Mouse (Mus musculus) hindbrain, embryonic 13.5 days (tissue): ENCODE measurements around the gene Hivep3. TPM values are rescaled to one million over a fixed set of nuclear protein-coding genes. Genes with fewer than 3 reads are reported as not detected.

Source experiments
- ATAC-seq: fragments of 200-750 bp; cut with Nextera tagmentation; 2 replicates; pipeline ENCODE4 v1.8.0; 2017; ENCODE audit warnings: moderate TSS enrichment; ENCODE audit not compliant: low FRiP score
- H3K27ac ChIP-seq: fragments of 300-500 bp; sonication (generic); 2 replicates; pipeline ENCODE4 v1.5.1; 2015; ENCODE audit warnings: inconsistent platforms, mild to moderate bottlenecking, moderate library complexity
- H3K27me3 ChIP-seq: fragments of 300-500 bp; sonication (generic); 2 replicates; pipeline ENCODE4 v1.6.1; 2015; ENCODE audit warnings: mild to moderate bottlenecking, inconsistent platforms
- H3K36me3 ChIP-seq: fragments of 300-500 bp; sonication (generic); 2 replicates; pipeline ENCODE4 v1.6.1; 2015; ENCODE audit warnings: mild to moderate bottlenecking, inconsistent platforms
- H3K4me1 ChIP-seq: fragments of 300-500 bp; sonication (generic); replicated peaks from 2 replicates; pipeline ENCODE4 v1.6.1; 2015; ENCODE audit warnings: inconsistent platforms
- H3K4me2 ChIP-seq: fragments of 300-500 bp; sonication (generic); 2 replicates; pipeline ENCODE4 v1.6.1; 2015; ENCODE audit warnings: inconsistent platforms, mild to moderate bottlenecking, moderate library complexity
- H3K4me3 ChIP-seq: fragments of 300-500 bp; sonication (generic); 2 replicates; pipeline ENCODE4 v1.5.1; 2015; ENCODE audit warnings: mild to moderate bottlenecking, inconsistent platforms
- H3K9ac ChIP-seq: fragments of 300-500 bp; sonication (generic); 2 replicates; pipeline ENCODE4 v1.6.1; 2015; ENCODE audit warnings: mild to moderate bottlenecking, inconsistent platforms
- H3K9me3 ChIP-seq: fragments of 300-500 bp; sonication (generic); 2 replicates; pipeline ENCODE4 v1.6.1; 2016; ENCODE audit warnings: inconsistent platforms
- WGBS: fragments of 180-500 bp; shearing (Covaris S2); methylation state at CpG from one replicate; pipeline ENCODE4 v1.1.7; 2015; 5-methylcytosine and 5-hydroxymethylcytosine counted together
- polyA plus RNA-seq: library from polyadenylated mRNA; unstranded; fragments of >200 nt; fragmentation: Nextera tagmentation; extraction: Ambion mirVana; gene quantifications from 2 replicates; pipeline ENCODE4 v1.2.1, GENCODE M21; 2015

Gene Hivep3
- polyA plus RNA-seq, 1 experiment from 2014 or later = 12.8 TPM

GRCm38 (mm10) chr4:120003006-120003405 is 269.4 kb downstream of the Hivep3 start:
- H3K9ac ChIP-seq = no peak overlapping the region
- no peak overlapping the region for H3K27ac ChIP-seq
- no peaks in the 10 kb centered on the region for H3K36me3 ChIP-seq
- WGBS = 50% methylated on average over 3 of the region's 3 CpGs
- no peak overlapping the region for H3K4me3 ChIP-seq
- no peaks in the 10 kb centered on the region for H3K27me3 ChIP-seq
- no peaks in the 10 kb centered on the region for H3K9me3 ChIP-seq
- H3K4me2 ChIP-seq = no peak overlapping the region
- no peaks in the 10 kb centered on the region for H3K4me1 ChIP-seq
- no peak for ATAC-seq

GRCm38 (mm10) chr4:120006046-120006445 is 272.5 kb downstream of the Hivep3 start:
- ATAC-seq = no peak
- no peak overlapping the region for H3K4me3 ChIP-seq
- H3K36me3 ChIP-seq = no peaks in the 10 kb centered on the region
- H3K27me3 ChIP-seq = no peaks in the 10 kb centered on the region
- H3K9me3 ChIP-seq = no peaks in the 10 kb centered on the region
- H3K4me1 ChIP-seq = 0 out of 2 replicates have a peak, but pooled peaks cover 3% of the 10 kb centered on the region
- WGBS = 85% methylated on average over 6 of the region's 6 CpGs
- no peak overlapping the region for H3K9ac ChIP-seq
- H3K27ac ChIP-seq = no peak overlapping the region
- H3K4me2 ChIP-seq = no peak overlapping the region

GRCm38 (mm10) chr4:120007889-120008288 is 274.3 kb downstream of the Hivep3 start:
- ATAC-seq = no peak
- WGBS = 82% methylated on average over 3 of the region's 3 CpGs
- no peak overlapping the region for H3K27ac ChIP-seq
- H3K4me2 ChIP-seq = no peak overlapping the region
- no peaks in the 10 kb centered on the region for H3K27me3 ChIP-seq
- no peaks in the 10 kb centered on the region for H3K36me3 ChIP-seq
- H3K9me3 ChIP-seq = no peaks in the 10 kb centered on the region
- 0 out of 2 replicates have a peak, but pooled peaks cover 3% of the 10 kb centered on the region for H3K4me1 ChIP-seq
- H3K9ac ChIP-seq = no peak overlapping the region
- H3K4me3 ChIP-seq = no peak overlapping the region

- no peak for ATAC-seq
- no peak overlapping the region for H3K4me3 ChIP-seq
- H3K36me3 ChIP-seq = no peaks in the 10 kb centered on the region
- H3K27ac ChIP-seq = no peak overlapping the region
- H3K27me3 ChIP-seq = no peaks in the 10 kb centered on the region
- 0 out of 2 replicates have a peak, but pooled peaks cover 3% of the 10 kb centered on the region for H3K4me1 ChIP-seq
- H3K4me2 ChIP-seq = no peak overlapping the region
- WGBS = 81% methylated on average over 2 of the region's 2 CpGs
- no peak overlapping the region for H3K9ac ChIP-seq
- H3K9me3 ChIP-seq = no peaks in the 10 kb centered on the region
These were observed 275.6 kb downstream of the Hivep3 start for GRCm38 (mm10) chr4:120009151-120009550.

- ATAC-seq = no peak
- Histone ChIP-seq H3K27ac (no peak overlapping the region), H3K9me3 (no peaks in the 10 kb centered on the region), H3K9ac (no peak overlapping the region), H3K4me2 (no peak overlapping the region), H3K4me1 (0 out of 2 replicates have a peak, but pooled peaks cover 3% of the 10 kb centered on the region), H3K27me3 (no peaks in the 10 kb centered on the region), H3K4me3 (no peak overlapping the region), H3K36me3 (no peaks in the 10 kb centered on the region)
- 77% methylated on average over 10 of the region's 10 CpGs for WGBS
These were observed 278.2 kb downstream of the Hivep3 start for GRCm38 (mm10) chr4:120011788-120012187.

- no peak for ATAC-seq
- WGBS = 96% methylated on average over 1 of the region's 1 CpGs
These were observed 279.3 kb downstream of the Hivep3 start for GRCm38 (mm10) chr4:120012891-120013290.

GRCm38 (mm10) chr4:120018426-120018825 is 284.8 kb downstream of the Hivep3 start:
- no peak overlapping the region for H3K4me2 ChIP-seq
- H3K4me3 ChIP-seq = no peak overlapping the region
- H3K9me3 ChIP-seq = no peaks in the 10 kb centered on the region
- ATAC-seq = no peak
- no peaks in the 10 kb centered on the region for H3K4me1 ChIP-seq
- H3K9ac ChIP-seq = no peak overlapping the region
- no peaks in the 10 kb centered on the region for H3K27me3 ChIP-seq
- H3K27ac ChIP-seq = no peak overlapping the region
- WGBS = 86% methylated on average over 5 of the region's 5 CpGs
- no peaks in the 10 kb centered on the region for H3K36me3 ChIP-seq

More at GRCm38 (mm10) chr4:120012891-120013290, 279.3 kb downstream of the Hivep3 start:
- H3K9me3 ChIP-seq = no peaks in the 10 kb centered on the region
- H3K27ac ChIP-seq = no peak overlapping the region
- H3K4me2 ChIP-seq = no peak overlapping the region
- no peak overlapping the region for H3K4me3 ChIP-seq
- 0 out of 2 replicates have a peak, but pooled peaks cover 3% of the 10 kb centered on the region for H3K4me1 ChIP-seq
- no peaks in the 10 kb centered on the region for H3K36me3 ChIP-seq
- H3K27me3 ChIP-seq = no peaks in the 10 kb centered on the region
- no peak overlapping the region for H3K9ac ChIP-seq

- ATAC-seq = no peak
These were observed 288.8 kb downstream of the Hivep3 start for GRCm38 (mm10) chr4:120022392-120022791.

GRCm38 (mm10) chr4:120023221-120023840 is 289.7 kb downstream of the Hivep3 start:
- Histone ChIP-seq H3K4me1 (peaks cover 7% of the 10 kb centered on the region; the same call in 1 of the 2 replicates), H3K4me3 (no peak overlapping the region), H3K27ac (no peak overlapping the region), H3K9me3 (no peaks in the 10 kb centered on the region), H3K4me2 (no peak overlapping the region), H3K36me3 (no peaks in the 10 kb centered on the region), H3K27me3 (0 out of 2 replicates have a peak, but pooled peaks cover 5% of the 10 kb centered on the region), H3K9ac (no peak overlapping the region)
- no peak for ATAC-seq
- WGBS = 92% methylated on average over 4 of the region's 4 CpGs

More at GRCm38 (mm10) chr4:120022392-120022791, 288.8 kb downstream of the Hivep3 start:
- Histone ChIP-seq H3K9ac (no peak overlapping the region), H3K4me3 (no peak overlapping the region), H3K27me3 (no peaks in the 10 kb centered on the region), H3K9me3 (no peaks in the 10 kb centered on the region), H3K4me1 (peaks cover 7% of the 10 kb centered on the region; the same call in 1 of the 2 replicates), H3K27ac (no peak overlapping the region), H3K4me2 (no peak overlapping the region), H3K36me3 (no peaks in the 10 kb centered on the region)
- WGBS = 65% methylated on average over 3 of the region's 3 CpGs

- H3K27me3 ChIP-seq = 0 out of 2 replicates have a peak, but pooled peaks cover 5% of the 10 kb centered on the region
- peak overlapping the region; percentile 18; the same call in 1 of the 2 replicates for H3K27ac ChIP-seq
- no peak overlapping the region for H3K9ac ChIP-seq
- 51% methylated on average over 10 of the region's 10 CpGs for WGBS
- peak; percentile 36; the same call in 1 of the 2 replicates for ATAC-seq
- H3K4me1 ChIP-seq = peaks cover 7% of the 10 kb centered on the region; the same call in 1 of the 2 replicates
- H3K4me3 ChIP-seq = no peak overlapping the region
- no peaks in the 10 kb centered on the region for H3K36me3 ChIP-seq
- no peak overlapping the region for H3K4me2 ChIP-seq
- H3K9me3 ChIP-seq = no peaks in the 10 kb centered on the region
These were observed 290.5 kb downstream of the Hivep3 start for GRCm38 (mm10) chr4:120024071-120024470.

GRCm38 (mm10) chr4:120027671-120028070 is 294.1 kb downstream of the Hivep3 start:
- WGBS = 90% methylated on average over 1 of the region's 1 CpGs
- H3K27me3 ChIP-seq = peaks cover 35% of the 10 kb centered on the region
- no peaks in the 10 kb centered on the region for H3K9me3 ChIP-seq
- no peak overlapping the region for H3K4me3 ChIP-seq
- peaks cover 13% of the 10 kb centered on the region for H3K4me1 ChIP-seq
- no peak for ATAC-seq
- H3K36me3 ChIP-seq = no peaks in the 10 kb centered on the region
- no peak overlapping the region for H3K9ac ChIP-seq
- H3K4me2 ChIP-seq = no peak overlapping the region
- H3K27ac ChIP-seq = no peak overlapping the region

GRCm38 (mm10) chr4:120029937-120030336 is 296.4 kb downstream of the Hivep3 start:
- H3K4me3 ChIP-seq = no peak overlapping the region
- H3K27me3 ChIP-seq = peaks cover 58% of the 10 kb centered on the region
- H3K9me3 ChIP-seq = no peaks in the 10 kb centered on the region
- H3K36me3 ChIP-seq = no peaks in the 10 kb centered on the region
- no peak overlapping the region for H3K9ac ChIP-seq
- no peak overlapping the region for H3K4me2 ChIP-seq
- no peak for ATAC-seq
- 75% methylated on average over 1 of the region's 1 CpGs for WGBS
- H3K27ac ChIP-seq = no peak overlapping the region
- peaks cover 17% of the 10 kb centered on the region for H3K4me1 ChIP-seq
